Mouse (Mus musculus): ENCODE results near the gene Metap1d.

Metap1d gene

GRCm38 (mm10) chr2:71453161-71453916 lies at the start of gene Metap1d:
Metap1d (plus strand) TSS chr2:71453276.
- peak; percentile 97 for DNase-seq

DNA sequence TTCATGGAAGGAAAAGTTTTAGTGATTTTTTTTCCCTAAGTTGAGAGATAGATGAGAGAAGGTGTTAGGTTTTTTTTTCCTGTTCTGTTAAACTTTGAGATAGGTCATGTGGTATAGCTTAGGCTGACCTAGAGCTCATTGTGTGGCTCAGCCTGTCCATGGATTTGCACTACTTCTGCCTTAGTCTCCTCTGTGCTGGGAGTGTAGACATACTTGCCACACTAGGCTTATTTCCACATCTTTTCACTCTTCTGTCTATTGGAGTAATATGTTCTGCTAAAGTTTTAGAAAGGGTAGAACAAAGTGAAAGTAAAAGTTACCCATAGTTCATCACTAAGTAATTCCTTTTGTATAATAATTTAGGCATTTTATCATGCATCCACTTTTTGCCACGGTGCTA lies 47.5 kb upstream of the Metap1d start:
- no peak for DNase-seq

- no peak for DNase-seq
These were observed 34.3 kb upstream of the Metap1d start for GRCm38 (mm10) chr2:71418760-71419280.

- no peak for DNase-seq
These were observed 33.7 kb upstream of the Metap1d start for GRCm38 (mm10) chr2:71419408-71419807.

DNA sequence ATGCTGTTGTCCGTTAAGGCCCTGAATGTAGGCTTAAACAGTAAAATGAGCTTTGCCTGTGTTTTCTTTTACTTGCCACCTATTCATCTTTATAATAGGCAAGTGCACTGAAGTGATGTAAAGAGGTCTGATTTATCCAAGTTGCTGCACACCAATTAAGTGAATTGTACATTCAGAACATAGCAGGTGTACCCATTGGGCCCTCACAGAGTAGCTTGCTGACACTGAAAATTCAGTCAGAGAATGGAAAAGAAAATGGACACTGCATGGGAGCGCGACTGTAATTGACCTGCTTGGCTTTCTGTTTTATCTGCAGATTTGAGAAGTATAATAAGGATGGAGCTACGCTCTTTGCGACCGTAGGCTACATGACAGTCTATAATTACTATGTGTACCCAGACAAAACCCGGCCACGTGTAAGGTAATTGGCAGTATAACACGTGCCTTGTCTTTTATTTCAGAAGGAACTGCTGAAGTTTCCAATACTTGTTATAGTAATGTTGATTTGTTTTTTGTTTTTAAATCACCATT lies 32.1 kb upstream of the Metap1d start:
- DNase-seq: no peak

DNA sequence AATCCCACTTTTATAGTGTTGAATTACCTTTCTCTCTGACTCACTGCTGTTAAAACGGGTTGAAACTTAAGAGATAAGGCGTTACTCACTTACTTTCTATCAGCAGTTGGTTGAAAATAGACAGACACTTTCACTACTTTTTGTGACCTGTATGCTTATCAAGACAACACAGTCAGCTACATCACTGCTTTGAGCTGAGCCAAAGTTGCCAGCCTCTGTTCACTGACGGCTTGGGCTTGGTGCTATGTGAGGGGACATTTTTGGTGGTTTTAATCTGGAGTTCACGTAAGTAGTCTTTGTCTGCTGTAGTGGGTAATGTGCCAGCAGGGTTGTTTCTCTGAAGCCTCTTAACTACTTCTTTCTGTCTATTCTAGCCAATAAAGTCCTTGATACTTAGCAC lies 28.5 kb upstream of the Metap1d start:
- DNase-seq: no peak

DNA sequence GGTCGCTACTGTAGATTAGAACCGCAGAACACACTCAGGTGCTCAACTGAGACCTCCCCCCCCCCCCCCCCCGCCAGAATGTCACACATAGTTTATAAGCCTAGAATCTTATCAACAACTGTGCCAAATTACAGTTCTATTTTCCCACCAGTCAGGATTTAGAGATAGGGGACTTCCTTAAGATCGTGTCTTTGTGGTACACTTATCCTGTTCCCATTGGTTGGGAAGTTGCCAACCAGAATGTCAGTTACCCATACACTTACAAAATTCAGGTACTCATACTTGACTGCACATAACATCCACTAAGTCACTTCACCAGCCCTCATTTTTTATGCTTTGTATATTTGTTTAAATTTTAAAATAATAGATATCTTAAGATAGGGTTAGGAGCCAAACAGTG lies 17.6 kb upstream of the Metap1d start:
- DNase-seq: no peak

DNA sequence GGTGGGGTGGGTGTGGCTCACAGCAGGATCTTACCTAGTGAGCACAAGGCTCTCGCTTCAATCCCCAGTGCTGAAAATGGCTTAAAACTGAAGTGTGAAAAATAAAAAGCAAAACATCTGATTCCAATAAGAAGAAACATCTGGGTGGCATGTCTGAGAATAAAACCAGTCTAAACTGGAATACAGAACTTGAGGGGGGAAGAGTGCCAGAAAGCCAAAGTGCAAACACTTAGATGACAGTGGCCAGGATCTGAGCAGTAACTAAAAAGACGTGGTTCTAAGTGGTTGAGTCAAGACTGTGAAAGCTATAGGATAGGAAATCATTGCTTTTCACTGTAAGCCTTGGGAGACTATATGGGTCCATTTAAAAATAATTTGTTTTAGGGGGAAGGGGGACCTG lies 9.7 kb upstream of the Metap1d start:
- DNase-seq: no peak

DNA sequence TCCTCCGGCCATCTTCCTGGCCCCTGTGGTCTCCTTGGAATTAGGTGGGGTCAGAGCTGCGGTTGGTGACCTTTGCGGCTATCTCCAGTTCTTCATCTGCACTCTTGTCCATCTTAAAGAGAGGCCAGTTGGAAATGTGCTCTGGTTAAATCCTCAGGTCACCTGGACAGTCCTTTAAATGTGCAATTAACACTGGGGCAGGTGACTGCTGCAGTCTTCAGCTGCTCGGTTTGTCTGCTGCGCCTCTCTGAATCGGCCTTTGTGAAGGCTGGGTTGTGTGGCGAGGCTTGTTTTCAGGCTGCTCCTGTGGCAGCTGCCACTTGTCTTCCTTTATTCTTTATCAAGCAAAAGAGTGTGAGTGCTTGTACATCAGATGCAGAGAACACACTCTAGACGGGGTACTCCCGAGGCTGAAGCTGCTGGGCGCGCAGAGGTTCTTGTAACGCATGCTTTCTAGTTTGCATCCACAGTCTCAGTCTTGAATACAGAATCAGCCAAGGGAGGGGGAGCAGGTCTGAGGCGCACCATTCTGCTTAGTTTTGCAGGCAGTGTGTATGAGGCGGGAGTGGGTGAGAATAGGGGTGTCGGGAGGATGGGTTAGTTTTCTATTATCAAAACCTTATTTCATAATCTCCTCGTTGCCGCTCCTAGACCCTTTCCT lies 7.4 kb upstream of the Metap1d start:
- DNase-seq: no peak

DNA sequence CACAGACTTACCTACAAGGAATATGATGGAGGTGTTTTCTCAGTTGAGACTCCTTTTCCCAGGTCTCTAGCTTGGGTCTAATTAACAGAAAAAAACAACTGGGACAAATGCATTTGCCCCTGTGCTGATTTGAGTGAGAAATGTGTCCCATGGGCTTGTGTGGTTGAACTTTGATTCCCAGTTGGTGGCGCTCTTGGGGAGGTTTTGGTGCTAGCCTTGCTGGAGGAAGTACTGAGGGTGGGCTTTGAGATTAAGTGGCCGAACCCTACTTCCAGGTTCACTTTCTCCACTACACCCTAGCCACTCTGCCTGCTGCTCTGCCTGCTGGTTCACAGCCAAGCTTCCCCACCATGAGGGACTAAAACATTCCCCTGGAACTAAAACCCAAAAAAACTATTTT lies 3.5 kb upstream of the Metap1d start:
- no peak for DNase-seq

- no peak for DNase-seq
These were observed 1.3 kb upstream of the Metap1d start for GRCm38 (mm10) chr2:71451761-71452160.

- no peak for DNase-seq
These were observed 813 bp downstream of the Metap1d start for GRCm38 (mm10) chr2:71453917-71454260.

GRCm38 (mm10) chr2:71458624-71459023 lies 5.5 kb downstream of the Metap1d start:
- DNase-seq: no peak

- DNase-seq: no peak
These were observed 6.6 kb downstream of the Metap1d start for GRCm38 (mm10) chr2:71459659-71460058.

- no peak for DNase-seq
These were observed 8.1 kb downstream of the Metap1d start for GRCm38 (mm10) chr2:71461139-71461538.

DNA sequence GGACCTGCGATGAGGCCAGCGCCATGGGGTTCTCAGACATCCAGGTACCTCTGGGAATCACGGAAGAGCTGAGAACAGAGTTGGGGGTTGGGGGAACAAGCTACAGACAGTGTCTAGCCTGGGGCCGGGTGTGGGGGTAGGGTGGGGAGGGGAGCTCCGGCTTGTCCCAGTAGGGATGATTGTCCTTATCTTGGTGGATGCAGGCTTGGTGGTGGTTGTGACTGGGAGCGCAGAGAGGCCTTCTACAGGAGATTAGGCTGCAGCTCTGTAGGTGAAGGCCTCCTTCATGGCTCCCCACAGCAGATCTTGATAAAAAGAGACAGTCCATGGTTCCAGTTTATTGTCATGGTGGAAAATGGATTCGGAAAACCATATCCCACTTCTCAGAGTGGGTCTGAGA lies 8.5 kb downstream of the Metap1d start:
- no peak for DNase-seq

GRCm38 (mm10) chr2:71462066-71462465 lies 9.0 kb downstream of the Metap1d start:
- no peak for DNase-seq

- no peak for DNase-seq
These were observed 9.5 kb downstream of the Metap1d start for GRCm38 (mm10) chr2:71462553-71462952.

DNA sequence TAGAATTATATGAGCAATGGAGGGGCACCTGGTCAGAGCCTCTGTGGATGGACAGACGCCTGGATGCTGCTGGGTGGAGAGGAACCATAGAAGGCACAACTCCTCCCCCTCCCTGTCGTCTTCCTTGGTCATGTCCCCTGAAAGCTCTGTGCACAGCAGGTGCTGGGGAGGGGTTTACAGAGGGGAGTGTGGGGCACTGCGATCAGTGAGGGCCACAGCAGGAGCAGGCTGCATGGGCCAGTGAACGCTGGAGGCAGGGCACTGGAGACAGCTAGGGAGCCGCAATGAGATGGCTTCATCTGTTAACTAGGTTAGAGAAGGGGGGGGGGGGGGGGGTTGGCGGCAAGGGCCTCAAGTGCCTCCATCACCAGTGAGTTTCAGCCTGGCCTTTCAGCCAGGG lies 13.0 kb downstream of the Metap1d start:
- DNase-seq: no peak

DNA sequence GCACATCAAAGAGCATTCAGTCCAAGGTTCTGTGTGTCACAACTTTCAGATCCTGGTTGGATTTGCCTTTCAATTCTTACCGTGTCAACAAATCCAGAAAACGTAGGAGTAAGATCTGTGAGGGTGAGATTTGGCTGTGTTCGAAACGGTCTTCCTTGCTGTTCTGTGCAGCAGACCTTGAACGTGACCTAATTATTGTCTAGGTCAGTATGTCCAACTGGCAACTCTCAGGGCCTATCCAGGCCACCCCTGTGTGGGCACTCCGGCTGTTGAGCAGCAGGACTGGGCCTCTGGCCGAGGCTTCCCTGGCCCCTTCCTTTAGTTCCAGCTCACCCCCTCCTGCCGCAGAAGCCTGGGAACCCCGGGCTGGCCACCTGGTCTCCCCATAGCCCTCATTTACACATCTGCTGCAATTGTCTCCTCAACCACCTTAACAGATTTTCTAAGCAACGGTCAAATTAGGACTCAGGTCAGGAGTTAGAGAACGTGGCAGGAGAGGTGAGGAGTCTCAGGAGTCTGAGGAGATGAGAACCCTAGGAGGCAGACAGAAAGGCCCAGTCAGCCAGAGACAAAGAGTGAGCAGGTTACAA lies 13.9 kb downstream of the Metap1d start:
- DNase-seq: no peak

GRCm38 (mm10) chr2:71471094-71471493 lies 18.0 kb downstream of the Metap1d start:
- DNase-seq: no peak

GRCm38 (mm10) chr2:71473830-71474229 lies 20.8 kb downstream of the Metap1d start:
- no peak for DNase-seq

- DNase-seq: no peak
These were observed 21.3 kb downstream of the Metap1d start for GRCm38 (mm10) chr2:71474345-71474744.

DNA sequence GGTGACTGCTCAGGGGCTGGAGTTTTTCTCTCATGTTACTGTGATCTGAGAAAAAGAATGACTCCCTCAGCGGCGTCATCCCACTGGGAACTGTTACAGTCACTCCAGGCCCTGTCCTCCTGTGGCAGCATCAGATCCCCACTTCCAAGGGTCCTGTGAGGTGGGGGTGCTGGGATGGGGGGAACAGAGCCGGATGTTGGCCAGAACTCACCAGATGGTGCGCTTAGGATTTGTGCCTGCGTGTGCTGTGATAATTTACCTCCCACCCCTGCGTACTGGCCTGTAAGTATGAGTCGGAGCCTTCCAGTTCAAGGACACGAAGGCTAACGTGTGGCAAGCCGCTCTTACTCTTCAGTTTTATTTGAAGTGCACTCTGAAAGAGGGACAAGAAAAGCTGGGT lies 22.2 kb downstream of the Metap1d start:
- no peak for DNase-seq
